Mouse (Mus musculus): ENCODE measurements around the gene Sar1b.
"Not testable (repeated sequence)": the region's sequence is repeated elsewhere in the genome, so short reads cannot be mapped to it uniquely, and the experiment has no call there.

Sar1b gene

DNA sequence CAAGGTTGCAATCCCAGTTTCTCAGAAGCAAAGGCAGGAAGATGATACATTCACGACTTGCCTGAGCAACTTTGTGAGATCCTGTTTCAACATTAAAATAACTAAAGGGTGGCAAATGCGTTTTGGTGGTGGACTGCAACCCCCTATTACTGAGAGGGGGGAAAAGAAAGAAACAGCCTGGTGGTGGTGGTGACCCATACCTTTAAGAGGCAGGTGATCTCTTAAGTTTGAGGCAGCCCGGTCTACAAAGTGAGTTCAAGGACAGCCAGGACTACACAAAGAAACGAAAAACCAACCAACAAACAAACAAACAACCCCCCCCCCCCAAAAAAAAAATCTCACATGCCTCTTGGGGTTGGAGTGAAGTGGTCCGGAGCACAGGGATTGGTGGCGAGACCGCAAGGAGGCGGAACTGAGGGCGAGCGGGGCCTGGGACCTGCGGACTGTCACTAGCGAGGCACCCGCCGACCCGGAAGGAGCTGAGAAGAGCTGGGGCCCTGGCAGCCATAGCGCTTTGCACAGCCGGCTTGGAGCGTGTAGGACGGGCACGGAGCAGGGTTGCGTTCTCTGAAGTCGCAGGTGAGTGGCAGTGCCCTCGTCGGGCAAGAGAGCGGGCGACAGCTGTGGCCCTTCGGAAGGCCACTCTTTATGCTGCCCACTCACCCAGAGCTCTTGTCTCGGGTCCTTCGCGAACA is at the start of gene Sar1b, which contains the start of gene Sec24a:
Gene Sar1b, plus strand, starts transcription at position 475 of the 695 bp plus-strand sequence.
Gene Sec24a, minus strand, starts transcription at position 422 of the 695 bp plus-strand sequence.
- DNase-seq (ENCODE audit: extremely low spot score, low read depth, low spot score): no peak

DNA sequence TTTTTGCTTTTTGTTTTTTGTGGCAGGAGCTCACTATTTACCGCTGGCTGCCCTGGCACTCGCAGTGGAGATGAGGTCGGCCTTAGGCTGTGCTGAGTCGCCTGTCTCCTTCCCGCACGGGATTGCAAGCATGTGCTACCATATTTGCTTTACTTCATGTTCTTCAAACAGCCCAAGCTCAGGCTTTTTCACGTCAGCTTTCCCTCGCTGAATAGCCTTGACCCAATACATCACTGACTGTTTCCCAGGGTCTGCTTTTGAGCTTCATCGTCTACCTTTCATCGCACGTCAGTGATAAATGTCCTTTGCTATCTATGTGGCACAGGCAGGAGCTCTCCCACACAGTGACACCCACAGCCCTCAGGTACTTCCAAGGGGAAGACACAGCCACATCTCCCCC is 42.4 kb upstream of the Sar1b start:
- DNase-seq (ENCODE audit: extremely low spot score, low read depth, low spot score): no peak

GRCm38 (mm10) chr11:51732883-51733282 is 30.6 kb upstream of the Sar1b start:
- DNase-seq (ENCODE audit: extremely low spot score, low read depth, low spot score): no peak

- not testable (repeated sequence) for DNase-seq (ENCODE audit: extremely low spot score, low read depth, low spot score)
Measured at GRCm38 (mm10) chr11:51734218-51734617, 29.3 kb upstream of the Sar1b start.

- no peak for DNase-seq (ENCODE audit: extremely low spot score, low read depth, low spot score)
Measured at GRCm38 (mm10) chr11:51738651-51739403, 24.7 kb upstream of the Sar1b start.

- DNase-seq (ENCODE audit: extremely low spot score, low read depth, low spot score): no peak
Measured at GRCm38 (mm10) chr11:51740701-51741100, 22.8 kb upstream of the Sar1b start.

DNA sequence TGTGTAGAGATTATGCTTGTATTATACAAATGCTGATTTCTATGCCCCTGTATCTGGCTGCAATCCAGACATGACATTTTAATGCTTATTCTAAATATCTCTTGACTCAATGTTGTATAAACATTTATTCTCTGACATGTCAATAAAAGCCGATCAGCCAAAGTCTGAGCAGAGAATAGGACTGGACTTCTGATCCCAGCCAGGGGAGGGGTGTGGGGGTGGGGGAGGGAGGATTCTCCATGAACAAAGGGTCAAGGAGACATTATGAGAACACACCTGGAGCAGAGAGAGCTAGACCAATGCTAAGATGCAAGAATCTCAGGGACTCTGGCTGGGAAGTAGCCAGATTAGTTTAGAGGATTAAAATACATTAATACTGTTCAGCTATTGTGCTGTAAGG is 17.4 kb upstream of the Sar1b start:
- no peak for DNase-seq (ENCODE audit: extremely low spot score, low read depth, low spot score)

DNA sequence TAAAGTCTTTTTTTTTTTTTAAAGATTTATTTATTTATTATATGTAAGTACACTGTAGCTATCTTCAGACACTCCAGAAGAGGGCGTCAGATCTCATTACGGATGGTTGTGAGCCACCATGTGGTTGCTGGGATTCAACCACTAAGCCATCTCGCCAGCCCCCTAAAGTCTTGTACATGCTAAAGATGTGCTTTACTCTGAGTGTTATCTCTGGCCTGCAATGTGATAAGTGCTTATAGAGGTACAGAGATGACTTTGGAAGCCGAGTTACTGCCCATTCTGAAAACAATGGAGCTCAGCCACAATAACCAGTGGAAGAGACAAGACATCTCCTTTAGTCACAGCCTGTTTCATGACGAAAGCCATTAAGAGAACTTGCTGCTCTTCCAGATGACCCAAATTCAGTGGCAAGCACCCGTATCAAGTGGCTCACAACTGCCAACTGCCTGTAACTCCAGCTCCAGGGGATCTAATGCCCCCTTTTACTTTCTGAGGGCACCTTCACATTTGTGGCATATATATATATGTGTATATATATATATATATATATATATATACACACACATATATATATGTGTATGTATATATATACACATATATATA is 11.8 kb upstream of the Sar1b start:
- not testable (repeated sequence) for DNase-seq (ENCODE audit: extremely low spot score, low read depth, low spot score)

GRCm38 (mm10) chr11:51755621-51756311 is 7.7 kb upstream of the Sar1b start:
- no peak for DNase-seq (ENCODE audit: extremely low spot score, low read depth, low spot score)

DNA sequence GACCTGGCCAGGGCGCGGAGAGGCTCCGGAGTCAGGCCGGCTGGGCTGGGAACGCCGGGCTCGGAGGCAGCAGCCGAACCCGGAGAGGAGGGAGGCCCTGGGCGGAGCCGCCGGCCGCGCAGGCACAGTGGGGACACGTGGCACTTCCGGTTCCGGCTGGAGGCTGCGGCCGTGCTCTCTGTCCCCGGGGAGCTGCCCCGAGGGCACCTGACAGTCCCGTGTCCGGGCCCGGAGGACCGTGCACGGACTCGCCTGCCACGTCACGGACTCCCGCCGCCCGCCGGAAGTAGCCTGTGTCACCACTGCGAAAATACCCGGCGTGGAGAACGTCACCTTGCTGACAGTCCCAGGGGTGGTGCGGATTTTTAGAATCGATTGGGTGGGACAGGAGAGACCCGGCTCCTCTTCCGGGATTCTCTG is 7.1 kb upstream of the Sar1b start:
- peak; percentile 52 for DNase-seq (ENCODE audit: extremely low spot score, low read depth, low spot score)

DNA sequence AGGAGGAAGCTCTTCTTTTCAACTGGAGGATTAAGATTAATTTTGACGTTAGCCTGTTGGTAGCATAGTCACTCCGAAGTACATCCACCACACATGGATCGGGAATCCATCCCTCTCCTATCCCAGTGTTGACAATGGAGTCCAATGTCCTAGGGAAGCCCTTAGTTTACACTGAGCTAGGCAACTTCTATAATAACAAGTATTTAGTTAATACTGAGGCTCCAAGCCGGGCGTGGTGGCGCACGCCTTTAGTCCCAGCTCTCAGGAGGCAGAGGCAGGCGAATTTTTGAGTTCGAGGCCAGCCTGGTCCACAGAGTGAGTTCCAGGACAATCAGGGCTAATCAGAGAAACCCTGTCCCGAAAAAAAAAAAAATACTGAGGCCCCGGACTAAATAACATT is 6.5 kb upstream of the Sar1b start:
- DNase-seq (ENCODE audit: extremely low spot score, low read depth, low spot score): no peak

GRCm38 (mm10) chr11:51757625-51758024 is 5.9 kb upstream of the Sar1b start:
- DNase-seq (ENCODE audit: extremely low spot score, low read depth, low spot score): no peak

DNA sequence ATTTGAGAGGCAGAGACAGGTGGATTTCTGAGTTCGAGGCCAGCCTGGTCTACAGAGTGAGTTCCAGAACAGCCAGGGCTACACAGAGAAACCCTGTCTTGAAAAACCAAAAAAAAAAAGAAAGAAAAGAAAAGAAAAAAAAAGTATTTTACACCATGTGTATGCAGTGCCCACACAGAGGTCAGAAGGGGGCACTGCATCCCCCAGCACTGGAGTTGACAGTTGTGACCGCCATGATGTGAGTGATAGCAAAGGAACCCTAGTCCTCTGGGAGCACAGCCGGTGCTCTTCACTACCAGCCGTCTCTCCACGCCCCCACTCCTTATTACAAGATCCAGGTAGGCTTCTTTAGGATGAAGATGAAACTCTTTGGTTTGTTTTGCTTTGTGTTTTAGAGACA is 5.3 kb upstream of the Sar1b start:
- not testable (repeated sequence) for DNase-seq (ENCODE audit: extremely low spot score, low read depth, low spot score)

- DNase-seq (ENCODE audit: extremely low spot score, low read depth, low spot score): no peak
Measured at GRCm38 (mm10) chr11:51759251-51759650, 4.2 kb upstream of the Sar1b start.

GRCm38 (mm10) chr11:51759941-51760657 is 3.4 kb upstream of the Sar1b start:
- no peak for DNase-seq (ENCODE audit: extremely low spot score, low read depth, low spot score)

- no peak for DNase-seq (ENCODE audit: extremely low spot score, low read depth, low spot score)
Measured at GRCm38 (mm10) chr11:51761241-51761640, 2.2 kb upstream of the Sar1b start.

- DNase-seq (ENCODE audit: extremely low spot score, low read depth, low spot score): no peak
Measured at GRCm38 (mm10) chr11:51763955-51764354, 468 bp downstream of the Sar1b start.

DNA sequence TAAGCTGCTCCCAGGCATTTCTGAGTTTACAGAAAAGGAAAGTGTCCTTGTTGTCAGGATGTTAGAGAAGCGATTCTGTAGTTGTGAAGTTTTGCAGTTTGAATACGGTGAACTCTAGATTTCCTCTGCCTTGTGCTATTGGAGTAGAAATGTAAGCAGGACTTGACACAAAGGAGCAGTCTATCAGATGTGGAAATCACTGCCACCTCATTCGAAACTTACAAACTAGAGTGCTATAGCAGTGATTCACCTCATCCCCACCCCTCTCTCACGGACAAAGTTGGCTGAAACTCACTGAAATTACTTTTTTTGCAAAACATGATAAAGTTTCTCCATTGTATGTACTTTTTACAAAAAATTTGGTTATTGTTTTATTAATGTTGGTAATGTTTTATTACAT is 1.3 kb downstream of the Sar1b start:
- DNase-seq (ENCODE audit: extremely low spot score, low read depth, low spot score): no peak

- no peak for DNase-seq (ENCODE audit: extremely low spot score, low read depth, low spot score)
Measured at GRCm38 (mm10) chr11:51767579-51768220, 4.2 kb downstream of the Sar1b start.

- no peak for DNase-seq (ENCODE audit: extremely low spot score, low read depth, low spot score)
Measured at GRCm38 (mm10) chr11:51768296-51768695, 4.8 kb downstream of the Sar1b start.
